Mouse (Mus musculus) neural tube, embryonic 12.5 days (tissue): ENCODE data around the gene Plekhh3. TPM values are rescaled to one million over a fixed set of nuclear protein-coding genes. Genes with fewer than 3 reads are reported as not detected.

Source experiments
- ATAC-seq: fragments of 200-750 bp; cut with Nextera tagmentation; 2 replicates; pipeline ENCODE4 v1.8.0; 2017; ENCODE audit warnings: low read depth, mild to moderate bottlenecking, moderate TSS enrichment, moderate library complexity; ENCODE audit not compliant: low FRiP score
- H3K27ac ChIP-seq: fragments of 300-500 bp; sonication (generic); 2 replicates; pipeline ENCODE4 v1.5.1; 2016
- H3K27me3 ChIP-seq: fragments of 300-500 bp; sonication (generic); replicated peaks from 2 replicates; pipeline ENCODE4 v1.6.1; 2016; ENCODE audit warnings: mild to moderate bottlenecking
- H3K36me3 ChIP-seq: fragments of 300-500 bp; sonication (generic); 2 replicates; pipeline ENCODE4 v1.6.1; 2016; ENCODE audit warnings: mild to moderate bottlenecking
- H3K4me1 ChIP-seq: fragments of 300-500 bp; sonication (generic); 2 replicates; pipeline ENCODE4 v1.6.1; 2016
- H3K4me2 ChIP-seq: fragments of 300-500 bp; sonication (generic); replicated peaks from 2 replicates; pipeline ENCODE4 v1.6.1; 2016; ENCODE audit warnings: mild to moderate bottlenecking
- H3K4me3 ChIP-seq: fragments of 300-500 bp; sonication (generic); 2 replicates; pipeline ENCODE4 v1.5.1; 2016
- H3K9ac ChIP-seq: fragments of 300-500 bp; sonication (generic); 2 replicates; pipeline ENCODE4 v1.6.1; 2016; ENCODE audit warnings: mild to moderate bottlenecking
- H3K9me3 ChIP-seq: fragments of 300-500 bp; sonication (generic); 2 replicates; pipeline ENCODE4 v1.6.1; 2016; ENCODE audit warnings: mild to moderate bottlenecking
- WGBS: fragments of 180-500 bp; shearing (Covaris S2); methylation state at CpG from one replicate; pipeline ENCODE4 v1.1.7; 2016; 5-methylcytosine and 5-hydroxymethylcytosine counted together
- polyA plus RNA-seq: library from polyadenylated mRNA; unstranded; fragments of >200 nt; fragmentation: Nextera tagmentation; extraction: Ambion mirVana; gene quantifications from 2 replicates; pipeline ENCODE4 v1.2.1, GENCODE M21; 2016

Plekhh3 gene
- polyA plus RNA-seq = 16.1 and 17.1 TPM in 2 replicates

DNA sequence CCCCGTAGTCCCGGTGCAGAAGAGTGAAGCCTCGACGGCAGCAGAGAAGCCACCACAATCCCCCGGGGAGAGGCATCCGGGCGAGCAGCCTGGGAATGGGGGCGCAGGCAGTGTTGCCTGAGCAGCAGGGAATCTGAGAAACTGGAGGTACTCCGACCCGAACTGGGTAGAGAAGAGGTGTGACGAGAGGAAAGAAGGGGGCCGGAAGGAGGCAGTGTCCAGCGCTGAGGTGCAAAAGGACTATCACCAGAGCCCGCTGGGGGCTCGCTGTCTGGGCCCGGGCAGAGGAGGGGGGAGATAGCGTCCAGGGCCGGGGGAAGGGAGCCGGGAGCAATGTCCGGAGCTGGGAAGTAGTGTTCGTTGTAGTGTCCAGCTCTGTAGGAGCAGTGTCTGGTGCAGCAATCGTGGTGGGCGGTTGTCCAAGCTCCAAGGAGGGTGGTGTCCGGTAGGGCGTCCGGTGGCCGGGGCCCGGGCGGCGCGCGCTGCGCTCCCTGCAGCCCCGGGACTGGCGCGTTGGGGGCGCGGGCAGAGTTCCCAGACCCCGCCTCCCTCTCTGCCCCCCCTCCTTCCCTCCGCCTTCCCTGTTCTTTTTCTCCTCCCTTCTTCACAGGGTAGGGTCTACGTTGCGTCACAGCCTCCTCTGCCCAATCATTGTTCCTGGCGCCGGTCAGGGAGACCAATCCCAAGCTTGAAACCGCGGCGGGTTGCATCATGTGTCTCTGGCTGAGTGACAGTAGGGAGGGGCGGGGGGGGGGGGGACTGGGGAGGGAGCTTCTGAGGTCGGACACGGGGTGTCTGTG is at the start of gene Plekhh3:
Gene Plekhh3 (minus strand): TSS at position 541 of the 800 bp plus-strand sequence.
- Histone ChIP-seq H3K27me3 (peaks cover 71% of the 10 kb centered on the region), H3K27ac (peak within 1 kb of the TSS; percentile 51; the same call in 1 of the 2 replicates), H3K9ac (peak within 1 kb of the TSS; percentile 66), H3K9me3 (no peaks in the 10 kb centered on the region), H3K4me1 (peaks cover 50% of the 10 kb centered on the region), H3K4me3 (peak within 1 kb of the TSS; percentile 67), H3K36me3 (peaks cover 11% of the 10 kb centered on the region), H3K4me2 (peak within 1 kb of the TSS; percentile 86)
- WGBS = under 1% methylated on average over 49 of the region's 50 CpGs
- ATAC-seq = peak; percentile 95

DNA sequence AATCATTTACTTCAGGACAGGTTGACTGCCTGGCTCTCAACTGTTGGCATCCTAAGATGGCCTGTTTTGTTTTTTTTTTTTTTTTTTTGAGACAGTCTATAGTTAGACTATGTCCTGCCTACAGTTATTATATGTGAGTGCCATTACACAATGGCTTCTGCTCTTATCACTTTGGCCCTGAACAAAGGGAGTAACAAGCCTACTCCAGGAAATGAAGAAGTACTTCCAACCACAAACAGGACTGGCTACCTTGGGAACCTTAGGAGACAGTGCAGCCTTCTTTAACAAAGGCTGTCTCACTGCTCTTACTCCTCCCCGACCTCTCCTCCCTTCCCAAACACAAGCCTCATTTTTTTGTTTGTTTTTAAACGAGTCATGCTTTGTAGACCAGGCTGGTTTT is 49.7 kb upstream of the Plekhh3 start:
- Histone ChIP-seq H3K27ac (no peak overlapping the region), H3K4me1 (peaks cover 7% of the 10 kb centered on the region; the same call in 1 of the 2 replicates), H3K9ac (no peak overlapping the region), H3K4me2 (no peak overlapping the region), H3K27me3 (no peaks in the 10 kb centered on the region), H3K36me3 (no peaks in the 10 kb centered on the region), H3K4me3 (no peak overlapping the region), H3K9me3 (no peaks in the 10 kb centered on the region)
- ATAC-seq = no peak
- WGBS = 63% methylated on average over 2 of the region's 2 CpGs

DNA sequence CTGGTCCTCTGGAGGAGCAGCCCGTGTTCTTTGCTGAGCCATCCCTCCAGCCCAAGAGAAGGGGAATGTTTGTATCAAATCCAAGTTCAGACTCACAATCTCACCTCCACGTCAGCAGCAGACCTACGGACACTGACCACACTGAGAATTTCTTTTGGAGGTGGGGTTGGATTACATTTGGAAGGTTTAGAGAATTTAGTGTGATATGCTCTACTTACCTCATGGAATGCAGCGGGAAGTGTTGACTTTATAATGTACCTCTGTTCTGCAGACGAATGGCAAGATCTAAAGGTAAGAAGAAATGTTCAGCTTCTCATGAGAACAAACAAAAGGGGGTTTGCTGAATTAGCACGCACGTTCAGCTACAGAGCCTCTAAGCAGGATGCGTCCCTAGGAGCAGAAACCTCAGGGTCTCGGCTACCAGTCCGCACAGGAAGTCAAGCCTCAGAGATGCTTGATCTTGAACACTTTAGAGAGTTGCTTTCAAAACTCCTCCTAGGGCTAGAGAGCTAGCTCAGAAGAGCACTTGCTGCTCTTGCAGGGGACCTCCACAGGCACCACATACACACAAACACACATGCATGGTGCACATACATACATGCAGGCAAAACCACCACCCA is 47.4 kb upstream of the Plekhh3 start:
- Histone ChIP-seq H3K9me3 (no peaks in the 10 kb centered on the region), H3K9ac (no peak overlapping the region), H3K4me2 (no peak overlapping the region), H3K36me3 (peaks cover 12% of the 10 kb centered on the region; the same call in 1 of the 2 replicates), H3K27ac (no peak overlapping the region), H3K27me3 (no peaks in the 10 kb centered on the region), H3K4me3 (no peak overlapping the region), H3K4me1 (no peaks in the 10 kb centered on the region)
- ATAC-seq = no peak
- 87% methylated on average over 10 of the region's 10 CpGs for WGBS

DNA sequence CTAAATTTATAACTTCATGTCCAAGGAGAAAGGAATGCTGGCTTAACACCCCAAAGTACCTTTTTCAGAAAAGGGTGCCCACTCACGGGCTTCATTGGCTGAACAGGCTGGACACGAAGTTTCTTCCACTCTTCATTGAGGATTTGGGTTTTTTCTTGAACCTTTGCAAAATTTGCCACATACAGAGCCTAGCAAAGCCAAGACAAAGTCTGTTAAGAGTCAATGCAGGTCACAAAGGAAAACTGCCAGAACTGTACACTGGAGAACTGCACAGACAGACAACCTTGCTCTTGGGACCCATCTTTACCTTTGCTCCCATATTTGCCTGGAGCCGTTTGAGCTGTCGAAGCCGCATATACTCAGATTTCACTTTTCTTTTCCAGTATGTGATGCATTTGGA is 45.8 kb upstream of the Plekhh3 start:
- no peak for ATAC-seq
- no peak overlapping the region for H3K4me2 ChIP-seq
- no peak overlapping the region for H3K27ac ChIP-seq
- no peaks in the 10 kb centered on the region for H3K4me1 ChIP-seq
- WGBS = 88% methylated on average over 5 of the region's 5 CpGs
- H3K4me3 ChIP-seq = no peak overlapping the region
- H3K9ac ChIP-seq = no peak overlapping the region
- peaks cover 13% of the 10 kb centered on the region; the same call in 1 of the 2 replicates for H3K36me3 ChIP-seq
- no peaks in the 10 kb centered on the region for H3K27me3 ChIP-seq
- H3K9me3 ChIP-seq = no peaks in the 10 kb centered on the region

DNA sequence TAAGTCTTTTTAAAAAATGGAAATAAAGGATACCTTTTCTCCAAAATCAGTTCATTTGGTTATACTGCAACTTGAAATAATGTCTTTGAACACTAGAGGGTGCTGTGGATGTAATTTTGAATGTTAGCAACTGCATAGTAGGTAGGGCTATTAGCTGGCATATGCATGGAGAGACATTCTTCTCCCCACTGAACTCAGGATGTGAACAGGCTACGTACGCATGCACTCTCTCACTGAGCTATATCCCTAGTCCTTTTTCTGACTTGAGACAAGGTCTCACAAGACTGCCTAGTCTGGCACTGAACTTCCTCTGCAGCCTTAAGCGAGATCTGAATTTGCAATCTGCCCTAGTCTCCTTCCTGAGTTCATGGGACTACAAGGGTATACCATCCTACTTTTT is 40.8 kb upstream of the Plekhh3 start:
- WGBS = 58% methylated on average over 3 of the region's 3 CpGs
- Histone ChIP-seq H3K27ac (no peak overlapping the region), H3K4me2 (no peak overlapping the region), H3K36me3 (peaks cover 20% of the 10 kb centered on the region; the same call in 1 of the 2 replicates), H3K9me3 (no peaks in the 10 kb centered on the region), H3K4me1 (no peaks in the 10 kb centered on the region), H3K9ac (no peak overlapping the region), H3K27me3 (no peaks in the 10 kb centered on the region), H3K4me3 (no peak overlapping the region)
- ATAC-seq = no peak

DNA sequence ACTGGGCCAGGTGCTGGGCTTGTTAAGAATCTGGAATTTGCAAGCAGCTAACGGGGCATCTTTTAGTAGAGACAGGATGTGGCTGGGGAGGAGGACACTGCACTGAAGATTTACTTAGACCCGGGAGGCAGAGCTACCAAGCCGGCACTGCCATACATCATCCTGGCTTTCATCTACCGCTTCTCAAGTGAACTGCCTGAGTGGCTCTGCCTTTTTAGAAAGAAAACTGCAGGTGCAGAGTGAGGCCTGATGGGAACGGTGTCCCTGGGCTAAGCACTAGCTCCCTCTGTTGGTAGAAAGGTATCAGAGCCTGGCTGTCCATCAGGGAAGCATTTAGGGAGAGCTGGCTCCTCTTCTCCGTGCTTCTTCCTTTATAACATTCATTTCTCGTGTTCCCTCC is 29.8 kb upstream of the Plekhh3 start:
- 14% methylated on average over 7 of the region's 7 CpGs for WGBS
- no peak overlapping the region for H3K9ac ChIP-seq
- H3K9me3 ChIP-seq = no peaks in the 10 kb centered on the region
- H3K4me1 ChIP-seq = no peaks in the 10 kb centered on the region
- no peaks in the 10 kb centered on the region for H3K27me3 ChIP-seq
- ATAC-seq = no peak
- H3K4me2 ChIP-seq = no peak overlapping the region
- peaks cover 17% of the 10 kb centered on the region for H3K36me3 ChIP-seq
- no peak overlapping the region for H3K27ac ChIP-seq
- no peak overlapping the region for H3K4me3 ChIP-seq

DNA sequence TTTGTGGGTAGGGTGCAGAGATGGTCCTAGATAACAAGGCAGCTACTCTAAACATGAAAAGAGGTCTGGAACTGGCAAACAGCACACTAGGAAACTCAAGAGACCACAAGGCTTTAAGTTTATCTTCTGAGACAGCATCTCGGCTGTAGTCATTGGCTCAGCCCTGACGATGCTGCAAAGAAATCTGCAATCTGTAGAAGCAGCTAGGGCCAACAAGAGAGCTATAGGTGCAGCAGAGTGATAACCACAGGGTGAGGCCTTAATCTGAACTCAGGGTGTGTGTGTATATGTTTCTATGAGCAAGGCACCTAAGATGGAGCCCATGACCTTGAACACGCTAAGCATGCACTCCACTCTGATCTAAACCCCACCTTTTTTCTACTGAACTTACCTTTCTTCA is 28.4 kb upstream of the Plekhh3 start:
- no peak overlapping the region for H3K4me3 ChIP-seq
- H3K4me1 ChIP-seq = no peaks in the 10 kb centered on the region
- no peak overlapping the region for H3K27ac ChIP-seq
- H3K27me3 ChIP-seq = no peaks in the 10 kb centered on the region
- no peak for ATAC-seq
- no peak overlapping the region for H3K4me2 ChIP-seq
- H3K9ac ChIP-seq = no peak overlapping the region
- WGBS = 94% methylated on average over 3 of the region's 3 CpGs
- no peaks in the 10 kb centered on the region for H3K9me3 ChIP-seq
- peaks cover 20% of the 10 kb centered on the region for H3K36me3 ChIP-seq

DNA sequence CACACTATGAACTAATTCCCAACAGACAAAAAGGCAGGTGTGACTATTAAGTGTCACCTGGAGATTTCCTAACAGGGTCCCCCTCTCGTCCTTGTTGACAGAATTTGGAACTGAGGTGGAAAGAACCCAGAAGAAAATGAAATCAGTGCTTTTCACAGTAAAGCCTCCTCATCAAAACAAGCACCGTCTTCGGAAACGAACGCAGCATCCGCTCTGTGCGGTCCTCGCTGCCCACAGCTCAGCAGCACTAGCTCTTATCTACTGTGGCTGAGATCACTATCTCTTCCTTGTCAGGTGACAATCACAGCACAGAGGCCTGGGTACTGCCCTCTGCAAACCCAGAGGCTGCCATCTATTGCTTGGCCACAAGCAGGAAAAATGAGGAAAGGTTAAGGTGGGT is 25.0 kb upstream of the Plekhh3 start:
- no peak overlapping the region for H3K4me3 ChIP-seq
- no peaks in the 10 kb centered on the region for H3K9me3 ChIP-seq
- peaks cover 11% of the 10 kb centered on the region for H3K36me3 ChIP-seq
- no peak overlapping the region for H3K4me2 ChIP-seq
- H3K27ac ChIP-seq = no peak overlapping the region
- no peak for ATAC-seq
- H3K4me1 ChIP-seq = 0 out of 2 replicates have a peak, but pooled peaks cover 5% of the 10 kb centered on the region
- no peaks in the 10 kb centered on the region for H3K27me3 ChIP-seq
- no peak overlapping the region for H3K9ac ChIP-seq
- WGBS = 93% methylated on average over 8 of the region's 8 CpGs

DNA sequence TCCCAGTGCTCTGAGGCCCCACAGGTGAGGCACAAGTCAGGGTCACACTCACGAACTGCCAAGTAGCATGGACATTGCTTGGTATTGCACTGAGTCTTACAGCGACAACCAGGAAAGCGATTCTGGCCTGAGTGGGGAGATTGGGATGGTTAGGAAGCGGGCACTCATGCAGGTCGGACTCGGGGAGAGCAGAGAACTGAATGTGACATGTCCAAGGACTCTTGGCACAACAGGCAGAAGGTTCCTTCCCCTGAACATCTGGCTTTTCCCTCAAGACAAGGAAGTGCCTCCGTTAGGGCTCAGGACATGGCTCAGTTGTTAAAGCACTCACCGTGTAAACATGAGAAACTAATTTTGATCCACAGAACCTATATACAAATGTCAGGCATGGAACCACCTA is 24.4 kb upstream of the Plekhh3 start:
- WGBS = 93% methylated on average over 8 of the region's 8 CpGs
- Histone ChIP-seq H3K27ac (no peak overlapping the region), H3K36me3 (peaks cover 11% of the 10 kb centered on the region), H3K4me1 (peaks cover 11% of the 10 kb centered on the region; the same call in 1 of the 2 replicates), H3K9ac (no peak overlapping the region), H3K4me3 (no peak overlapping the region), H3K9me3 (no peaks in the 10 kb centered on the region), H3K27me3 (no peaks in the 10 kb centered on the region), H3K4me2 (no peak overlapping the region)
- no peak for ATAC-seq

DNA sequence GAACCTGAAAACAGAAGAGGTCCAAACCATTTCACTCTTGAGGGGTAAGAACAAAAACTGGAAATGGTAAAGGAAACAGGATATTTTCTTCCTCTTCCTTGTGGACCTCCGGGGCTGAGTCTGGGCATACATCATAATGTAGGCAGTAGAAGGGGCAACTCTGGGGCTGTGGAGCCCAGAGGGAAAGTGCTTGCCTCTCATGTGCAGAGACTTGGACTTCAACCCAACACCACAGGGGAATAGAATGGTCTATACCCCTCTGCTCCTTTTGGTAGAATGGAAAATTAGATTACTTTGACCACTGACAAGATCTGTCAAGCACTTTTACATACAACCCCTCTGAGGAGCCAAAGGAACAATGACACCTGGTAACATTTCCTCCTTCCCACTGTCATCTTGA is 23.9 kb upstream of the Plekhh3 start:
- H3K27ac ChIP-seq = no peak overlapping the region
- H3K4me1 ChIP-seq = peaks cover 15% of the 10 kb centered on the region; the same call in 1 of the 2 replicates
- no peak overlapping the region for H3K4me2 ChIP-seq
- no peak overlapping the region for H3K4me3 ChIP-seq
- peaks cover 11% of the 10 kb centered on the region for H3K36me3 ChIP-seq
- 67% methylated on average over 1 of the region's 1 CpGs for WGBS
- H3K9ac ChIP-seq = no peak overlapping the region
- no peak for ATAC-seq
- no peaks in the 10 kb centered on the region for H3K9me3 ChIP-seq
- no peaks in the 10 kb centered on the region for H3K27me3 ChIP-seq

DNA sequence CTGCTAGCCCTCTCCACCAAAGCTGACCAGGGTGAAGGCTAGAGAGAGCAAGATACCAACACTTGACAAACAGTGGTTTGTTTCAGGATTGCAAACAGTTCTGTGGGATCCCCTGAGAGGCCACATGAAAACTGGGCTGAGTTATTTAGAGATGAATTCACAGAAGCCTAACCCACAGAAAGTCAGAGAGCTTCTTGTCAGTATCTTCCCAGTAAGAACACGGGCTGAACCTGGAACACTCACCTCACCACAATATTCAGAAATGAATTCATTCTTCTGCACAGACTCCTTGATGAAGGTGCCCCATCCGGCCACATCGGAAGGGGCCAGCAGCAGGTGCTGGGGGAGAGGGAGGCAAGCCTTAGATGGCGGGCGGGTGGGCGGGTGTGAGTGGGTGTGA is 23.5 kb upstream of the Plekhh3 start:
- Histone ChIP-seq H3K4me1 (peaks cover 20% of the 10 kb centered on the region), H3K27ac (no peak overlapping the region), H3K9me3 (no peaks in the 10 kb centered on the region), H3K4me2 (no peak overlapping the region), H3K27me3 (no peaks in the 10 kb centered on the region), H3K36me3 (peaks cover 10% of the 10 kb centered on the region), H3K9ac (no peak overlapping the region), H3K4me3 (no peak overlapping the region)
- no peak for ATAC-seq
- 86% methylated on average over 6 of the region's 6 CpGs for WGBS

DNA sequence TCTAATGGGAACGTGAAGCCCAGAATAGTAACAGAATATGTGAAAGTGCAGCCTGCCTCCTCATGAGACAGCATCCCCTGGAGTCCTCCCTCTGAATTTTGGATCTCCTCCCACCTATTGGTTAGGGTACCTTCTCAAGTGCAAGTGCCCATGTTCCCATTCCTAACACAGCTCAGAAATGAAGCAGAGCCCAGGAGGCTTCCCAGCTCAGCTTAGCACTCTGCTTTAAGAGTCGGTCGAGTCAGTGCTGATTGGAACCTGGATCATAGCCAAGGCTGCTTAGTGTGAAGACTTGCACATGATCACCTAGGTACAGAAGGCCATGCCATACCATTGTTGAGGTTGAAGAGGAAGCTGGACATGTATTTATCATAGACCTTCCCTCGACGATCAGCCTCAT is 23.0 kb upstream of the Plekhh3 start:
- no peak overlapping the region for H3K4me2 ChIP-seq
- no peak overlapping the region for H3K27ac ChIP-seq
- H3K27me3 ChIP-seq = no peaks in the 10 kb centered on the region
- ATAC-seq = no peak
- peaks cover 25% of the 10 kb centered on the region for H3K4me1 ChIP-seq
- no peaks in the 10 kb centered on the region for H3K9me3 ChIP-seq
- no peak overlapping the region for H3K9ac ChIP-seq
- WGBS = 93% methylated on average over 5 of the region's 5 CpGs
- H3K36me3 ChIP-seq = peaks cover 9% of the 10 kb centered on the region; the same call in 1 of the 2 replicates
- no peak overlapping the region for H3K4me3 ChIP-seq
